Mouse (Mus musculus) small intestine, adult 10 weeks (tissue): ENCODE measurements around the gene Fzd9. TPM values are rescaled to one million over a fixed set of nuclear protein-coding genes. Genes with fewer than 3 reads are reported as not detected.

ENCODE experiments used
- polyA plus RNA-seq: library from polyadenylated mRNA; stranded (reverse); fragments of 350-450 nt; fragmentation: Illumina TruSeq; extraction: RNeasy Lipid Tissue Mini Kit (QIAGEN cat#74804); gene quantifications from one replicate; pipeline ENCODE4 v1.2.3, GENCODE M21; 2014; ENCODE audit warnings: low replicate concordance

Gene Fzd9
- polyA plus RNA-seq = not detected

GRCm38 (mm10) chr5:135251079-135251454, at the start of gene Fzd9:
Gene Fzd9 (minus strand): TSS chr5:135251230.

Other genes with a start within 250 kb of the Fzd9 start
- 3.7 TPM for gene Abhd11, start 242.1 kb downstream of the Fzd9 start, polyA plus RNA-seq
- gene Stx1a, start 227.7 kb downstream of the Fzd9 start, polyA plus RNA-seq = not detected
- gene Dnajc30, start 187.0 kb downstream of the Fzd9 start, polyA plus RNA-seq = 7.3 TPM
- 8.2 TPM for gene Bud23, start 186.3 kb downstream of the Fzd9 start, polyA plus RNA-seq
- gene Vps37d, start 173.0 kb downstream of the Fzd9 start, polyA plus RNA-seq = not detected
- gene Mlxipl, start 161.3 kb downstream of the Fzd9 start, polyA plus RNA-seq = 13.9 TPM
- gene Tbl2, start 101.6 kb downstream of the Fzd9 start, polyA plus RNA-seq = 4.8 TPM
- 5.6 TPM for gene Bcl7b, start 82.9 kb downstream of the Fzd9 start, polyA plus RNA-seq
- 27.7 TPM for gene Baz1b, start 64.0 kb downstream of the Fzd9 start, polyA plus RNA-seq
- gene Fkbp6, start 98.8 kb upstream of the Fzd9 start, polyA plus RNA-seq = not detected
- not detected for gene Trim50, start 102.1 kb upstream of the Fzd9 start, polyA plus RNA-seq
- 1.8 TPM for gene Nsun5, start 118.7 kb upstream of the Fzd9 start, polyA plus RNA-seq
- 1.3 TPM for gene Pom121, start 143.3 kb upstream of the Fzd9 start, polyA plus RNA-seq